Mouse (Mus musculus): ENCODE results near the gene Rims4. TPM values are rescaled to one million over a fixed set of nuclear protein-coding genes. Genes with fewer than 3 reads are reported as not detected.

Gene Rims4
- polyA plus RNA-seq, 1 experiment, result 0.19 TPM

DNA sequence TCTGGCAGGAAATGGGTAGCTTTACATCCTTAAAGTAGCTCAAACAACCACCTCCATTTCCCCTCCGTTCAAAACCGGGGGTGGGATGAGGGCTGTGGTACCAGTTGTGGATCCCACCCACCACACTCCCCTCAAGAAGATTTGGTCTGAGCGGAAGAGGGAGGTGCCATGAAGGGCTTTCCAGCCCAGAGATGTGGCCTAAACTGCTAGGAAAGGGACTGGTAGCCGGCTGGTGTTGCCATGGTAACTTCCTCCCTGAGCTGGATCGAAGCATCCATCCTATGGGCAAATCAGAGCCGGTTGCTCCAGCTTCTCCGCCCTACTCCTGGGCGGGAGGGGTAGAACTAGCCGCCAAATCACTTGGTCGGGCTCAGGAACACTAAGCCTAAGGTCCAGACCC is 4.4 kb downstream of the Rims4 start:
- 8% methylated on average over 10 of the region's 10 CpGs for WGBS
- TF ChIP-seq CTCF (IDR thresholded peaks at IDR 0.05; ENCODE audit: insufficient read depth, low read length), result no peak
- no peak for TF ChIP-seq POLR2A (IDR thresholded peaks at IDR 0.05; ENCODE audit: borderline replicate concordance, extremely low read depth, low read depth, low read length)
- DNase-seq, result no peak
- no peak overlapping the region for H3K4me3 ChIP-seq (replicated peaks; ENCODE audit: extremely low read depth, low read depth, low read length)
- H3K4me1 ChIP-seq (ENCODE audit: control insufficient read depth, insufficient read depth, low read length), result no peaks in the 10 kb centered on the region

DNA sequence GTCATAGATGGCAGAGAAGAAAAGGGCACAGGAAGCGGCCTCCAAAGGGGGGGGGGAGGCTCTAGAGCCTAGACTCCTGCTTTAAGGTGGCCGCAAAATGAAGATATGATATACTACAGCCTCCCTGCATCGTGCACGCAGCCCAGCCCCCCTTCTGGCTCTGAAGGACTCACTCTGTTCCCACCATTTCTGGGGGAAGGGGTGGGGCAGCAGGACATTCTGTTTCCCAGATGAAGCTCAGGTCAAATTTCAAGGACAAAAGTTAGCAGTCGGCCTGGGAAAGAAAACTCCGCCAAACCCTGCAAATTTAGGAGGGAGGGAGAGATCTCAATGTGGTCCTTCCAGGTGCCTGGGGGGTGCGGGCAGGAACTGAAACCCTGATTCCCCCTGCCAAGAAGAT is 4.8 kb downstream of the Rims4 start:
- no peak for TF ChIP-seq CTCF (IDR thresholded peaks at IDR 0.05; ENCODE audit: insufficient read depth, low read length)
- no peak for TF ChIP-seq POLR2A (IDR thresholded peaks at IDR 0.05; ENCODE audit: borderline replicate concordance, extremely low read depth, low read depth, low read length)
- DNase-seq, result no peak
- Histone ChIP-seq H3K4me3 (replicated peaks; ENCODE audit: extremely low read depth, low read depth, low read length) (no peak overlapping the region), H3K4me1 (ENCODE audit: control insufficient read depth, insufficient read depth, low read length) (no peaks in the 10 kb centered on the region)
- 28% methylated on average over 7 of the region's 7 CpGs for whole genome bisulfite sequencing

DNA sequence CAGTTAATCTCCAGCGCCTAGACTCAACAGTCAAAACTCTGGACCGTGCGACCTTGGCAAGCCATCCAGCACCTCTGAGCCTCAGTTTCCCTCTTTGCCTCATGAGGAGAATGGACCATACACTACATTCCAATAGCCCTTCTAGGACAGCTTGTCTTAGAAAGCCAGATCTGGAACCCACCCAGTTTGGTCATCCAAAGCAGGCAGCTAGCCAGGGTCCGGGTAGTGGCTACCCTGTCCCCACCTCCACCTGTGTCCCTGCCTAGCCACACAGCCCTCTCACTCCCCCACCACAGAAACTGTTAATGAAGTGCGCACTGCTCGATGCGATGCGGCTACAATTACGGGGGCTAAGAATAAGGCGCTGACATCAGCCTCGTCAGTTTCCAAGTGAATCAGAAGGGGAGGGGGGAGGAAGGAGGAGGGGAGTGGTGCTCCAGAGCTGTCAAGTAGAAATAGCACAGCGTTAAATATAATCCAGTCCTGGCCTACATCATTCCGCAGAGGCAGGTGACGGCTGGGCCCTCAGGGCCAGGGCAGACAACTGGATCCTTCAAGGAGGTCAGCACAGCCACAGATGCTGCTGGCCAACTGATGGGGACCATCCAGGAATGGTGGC is 6.5 kb downstream of the Rims4 start:
- 66% methylated on average over 14 of the region's 14 CpGs for WGBS
- Histone ChIP-seq H3K4me3 (replicated peaks; ENCODE audit: extremely low read depth, low read depth, low read length) (no peak overlapping the region), H3K4me1 (ENCODE audit: control insufficient read depth, insufficient read depth, low read length) (no peaks in the 10 kb centered on the region)
- no peak for DNase-seq
- TF ChIP-seq POLR2A (IDR thresholded peaks at IDR 0.05; ENCODE audit: borderline replicate concordance, extremely low read depth, low read depth, low read length) (no peak), CTCF (IDR thresholded peaks at IDR 0.05; ENCODE audit: insufficient read depth, low read length) (no peak)

DNA sequence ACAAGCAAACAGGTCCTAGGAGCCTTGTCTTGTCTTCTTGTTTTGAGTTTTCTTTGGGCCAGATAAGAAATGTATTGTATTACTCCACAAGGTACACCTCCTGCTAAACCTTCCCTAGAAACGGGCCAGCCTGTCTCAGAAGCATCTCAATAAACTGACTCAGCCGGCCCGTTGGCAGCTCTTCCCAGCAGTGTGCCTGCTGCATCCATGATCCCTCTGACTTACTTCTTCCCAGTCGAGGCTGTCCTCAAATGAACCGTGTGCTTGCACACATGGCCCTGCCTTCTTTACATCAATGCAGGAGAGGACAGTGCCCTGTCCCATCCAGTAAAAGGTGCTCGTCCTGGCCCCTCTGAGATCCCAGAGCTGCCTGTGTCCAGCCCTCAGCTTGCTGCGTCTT is 8.9 kb downstream of the Rims4 start:
- TF ChIP-seq POLR2A (IDR thresholded peaks at IDR 0.05; ENCODE audit: borderline replicate concordance, extremely low read depth, low read depth, low read length), result no peak
- DNase-seq, result no peak
- Histone ChIP-seq H3K4me1 (ENCODE audit: control insufficient read depth, insufficient read depth, low read length) (no peaks in the 10 kb centered on the region), H3K4me3 (replicated peaks; ENCODE audit: extremely low read depth, low read depth, low read length) (no peak overlapping the region)
- 74% methylated on average over 7 of the region's 7 CpGs for WGBS

DNA sequence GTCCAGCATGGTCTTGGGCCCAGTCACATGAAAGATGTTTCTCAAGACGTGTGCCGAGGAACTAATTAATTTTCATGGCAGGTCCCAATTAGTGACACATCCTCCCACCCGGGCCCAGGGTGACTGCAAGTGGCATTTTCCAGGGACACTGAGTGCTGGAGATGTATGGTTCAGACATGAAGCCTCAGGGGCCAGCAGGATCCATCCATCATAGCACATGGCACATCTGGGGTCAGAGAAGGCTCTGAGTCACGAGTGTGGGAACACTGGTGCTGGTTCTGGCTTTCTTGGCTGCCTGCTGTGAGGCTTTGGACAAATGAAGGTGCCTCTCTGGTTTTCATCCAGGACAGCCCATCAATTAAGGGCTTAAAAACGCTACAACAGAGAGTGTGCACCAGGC is 11.4 kb downstream of the Rims4 start:
- DNase-seq, result no peak
- no peaks in the 10 kb centered on the region for H3K4me1 ChIP-seq (ENCODE audit: control insufficient read depth, insufficient read depth, low read length)
- H3K4me3 ChIP-seq (replicated peaks; ENCODE audit: extremely low read depth, low read depth, low read length), result no peak overlapping the region
- TF ChIP-seq POLR2A (IDR thresholded peaks at IDR 0.05; ENCODE audit: borderline replicate concordance, extremely low read depth, low read depth, low read length), result no peak
- TF ChIP-seq CTCF (IDR thresholded peaks at IDR 0.05; ENCODE audit: insufficient read depth, low read length), result no peak
- 51% methylated on average over 5 of the region's 5 CpGs for WGBS

DNA sequence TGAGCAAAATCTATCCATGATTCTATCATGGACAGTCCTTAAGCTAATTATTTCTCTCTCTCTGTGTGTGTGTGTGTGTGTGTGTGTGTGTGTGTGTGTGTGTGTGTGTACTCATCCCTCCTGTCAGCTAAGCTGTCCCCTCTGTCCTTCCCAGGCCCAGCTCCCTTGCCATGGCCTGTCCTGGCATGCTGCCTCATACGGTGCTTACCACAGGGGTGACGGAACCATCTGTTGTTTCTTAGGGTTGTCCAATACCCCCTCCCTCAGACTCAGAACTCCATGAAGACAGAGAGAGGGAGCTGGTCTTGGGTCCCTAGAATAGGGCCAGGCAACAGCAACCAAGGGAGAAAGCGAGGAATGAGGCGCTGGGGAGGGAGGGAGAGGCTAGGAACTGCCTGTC is 14.2 kb downstream of the Rims4 start:
- WGBS, result 83% methylated on average over 4 of the region's 4 CpGs
- TF ChIP-seq POLR2A (IDR thresholded peaks at IDR 0.05; ENCODE audit: borderline replicate concordance, extremely low read depth, low read depth, low read length) (no peak), CTCF (IDR thresholded peaks at IDR 0.05; ENCODE audit: insufficient read depth, low read length) (no peak)
- H3K4me3 ChIP-seq (replicated peaks; ENCODE audit: extremely low read depth, low read depth, low read length), result no peak overlapping the region
- H3K4me1 ChIP-seq (ENCODE audit: control insufficient read depth, insufficient read depth, low read length), result no peaks in the 10 kb centered on the region
- DNase-seq, result no peak

DNA sequence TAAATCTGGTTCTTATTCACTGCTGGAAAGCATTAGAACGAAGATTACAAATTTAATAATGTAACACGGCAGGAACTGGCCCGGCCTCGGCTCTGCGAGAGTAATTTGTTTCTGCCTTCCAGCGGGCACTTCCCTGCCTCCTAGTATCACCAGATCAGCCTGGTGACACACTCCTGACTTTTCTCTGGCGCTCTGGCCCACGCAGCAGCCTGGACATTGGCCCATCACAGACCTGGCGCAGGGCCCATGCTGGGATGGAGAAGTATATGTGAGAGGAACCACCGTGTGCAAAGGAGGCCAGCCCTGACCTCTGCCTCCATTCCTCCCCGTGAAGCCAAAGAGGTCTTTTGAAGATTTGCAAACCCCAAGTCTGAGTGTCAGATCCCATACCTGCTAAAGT is 15.0 kb downstream of the Rims4 start:
- Histone ChIP-seq H3K4me3 (replicated peaks; ENCODE audit: extremely low read depth, low read depth, low read length) (no peak overlapping the region), H3K4me1 (ENCODE audit: control insufficient read depth, insufficient read depth, low read length) (no peaks in the 10 kb centered on the region)
- 49% methylated on average over 11 of the region's 11 CpGs for WGBS
- DNase-seq, result no peak
- TF ChIP-seq POLR2A (IDR thresholded peaks at IDR 0.05; ENCODE audit: borderline replicate concordance, extremely low read depth, low read depth, low read length) (no peak), CTCF (IDR thresholded peaks at IDR 0.05; ENCODE audit: insufficient read depth, low read length) (no peak)

DNA sequence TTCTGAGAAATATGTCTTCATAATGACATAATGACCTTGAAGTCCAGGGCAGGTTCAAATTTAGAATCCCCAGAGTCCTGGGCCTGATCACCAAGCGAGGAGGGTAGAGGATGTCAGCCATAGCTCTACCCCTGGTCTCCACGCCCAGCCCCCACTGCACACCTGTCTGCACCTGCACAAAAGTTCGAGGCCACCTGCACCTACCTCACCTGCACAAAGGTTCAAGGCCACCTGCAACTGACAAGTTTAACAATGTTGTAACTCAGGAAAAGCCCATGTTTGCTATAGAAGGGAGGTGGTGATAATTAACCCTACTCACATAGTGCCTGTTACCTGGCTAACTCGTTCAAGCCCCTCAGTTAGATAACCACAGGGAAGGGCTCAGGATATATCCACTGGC is 16.0 kb downstream of the Rims4 start:
- no peaks in the 10 kb centered on the region for H3K4me1 ChIP-seq (ENCODE audit: control insufficient read depth, insufficient read depth, low read length)
- no peak for DNase-seq
- 58% methylated on average over 4 of the region's 4 CpGs for WGBS
- TF ChIP-seq POLR2A (IDR thresholded peaks at IDR 0.05; ENCODE audit: borderline replicate concordance, extremely low read depth, low read depth, low read length) (no peak), CTCF (IDR thresholded peaks at IDR 0.05; ENCODE audit: insufficient read depth, low read length) (no peak)
- H3K4me3 ChIP-seq (replicated peaks; ENCODE audit: extremely low read depth, low read depth, low read length), result no peak overlapping the region

DNA sequence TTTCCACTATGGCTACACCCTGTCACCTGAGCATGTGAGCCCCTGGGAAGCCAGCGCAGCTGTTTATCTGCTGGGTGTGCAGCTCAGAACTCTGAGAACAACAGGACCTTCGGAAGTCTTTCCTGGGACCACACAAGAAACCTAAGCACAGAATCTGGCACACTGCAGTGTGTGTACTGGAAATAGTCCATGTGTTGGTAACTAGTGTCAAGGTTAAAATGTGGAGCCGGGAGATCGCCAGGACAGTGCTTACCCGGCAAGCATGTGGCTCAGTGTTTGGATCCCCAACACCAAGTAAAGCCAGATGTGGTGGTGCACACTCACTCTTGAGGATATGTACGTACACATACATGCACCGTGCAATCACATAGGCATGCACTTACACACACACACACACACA is 17.4 kb downstream of the Rims4 start:
- H3K4me1 ChIP-seq (ENCODE audit: control insufficient read depth, insufficient read depth, low read length), result no peaks in the 10 kb centered on the region
- no peak for DNase-seq
- TF ChIP-seq CTCF (IDR thresholded peaks at IDR 0.05; ENCODE audit: insufficient read depth, low read length) (no peak), POLR2A (IDR thresholded peaks at IDR 0.05; ENCODE audit: borderline replicate concordance, extremely low read depth, low read depth, low read length) (no peak)
- WGBS, result 69% methylated on average over 7 of the region's 7 CpGs
- H3K4me3 ChIP-seq (replicated peaks; ENCODE audit: extremely low read depth, low read depth, low read length), result no peak overlapping the region

DNA sequence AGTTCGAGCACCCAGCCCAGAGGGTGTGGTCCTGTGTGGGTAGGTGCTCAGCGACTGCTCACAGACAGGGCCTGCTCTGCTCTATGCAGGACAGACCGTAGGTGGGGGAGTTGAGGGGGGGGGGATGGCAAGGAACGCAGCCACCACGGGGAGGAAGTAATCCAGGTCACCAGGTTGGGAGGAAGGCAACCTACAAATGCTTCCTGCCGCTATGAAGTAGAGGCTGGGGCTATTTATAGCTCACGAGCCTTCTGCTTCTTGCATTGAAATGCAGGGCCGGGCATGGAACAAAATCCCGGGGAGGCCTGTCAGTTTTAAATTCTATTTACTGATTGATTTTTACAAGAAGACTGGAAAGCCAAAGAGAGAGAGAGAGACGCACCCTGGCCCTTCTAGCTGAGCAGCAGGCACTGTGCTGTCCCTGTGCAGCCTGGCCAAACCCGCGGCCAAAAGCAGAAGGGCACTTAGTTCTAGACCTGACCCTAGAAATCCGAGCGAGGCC is 18.5 kb downstream of the Rims4 start:
- no peaks in the 10 kb centered on the region for H3K4me1 ChIP-seq (ENCODE audit: control insufficient read depth, insufficient read depth, low read length)
- 43% methylated on average over 14 of the region's 14 CpGs for WGBS

More for the DNA sequence above, 18.5 kb downstream of the Rims4 start:
- no peak overlapping the region for H3K4me3 ChIP-seq (replicated peaks; ENCODE audit: extremely low read depth, low read depth, low read length)
- TF ChIP-seq POLR2A (IDR thresholded peaks at IDR 0.05; ENCODE audit: borderline replicate concordance, extremely low read depth, low read depth, low read length) (no peak), CTCF (IDR thresholded peaks at IDR 0.05; ENCODE audit: insufficient read depth, low read length) (no peak)
- no peak for DNase-seq
